Mouse (Mus musculus) lung, embryonic 14.5 days (tissue): ENCODE results near the gene Arfgap3. TPM values are rescaled to one million over a fixed set of nuclear protein-coding genes. Genes with fewer than 3 reads are reported as not detected.

Experiments
- ATAC-seq: fragments of 200-750 bp; cut with Nextera tagmentation; 2 replicates; pipeline ENCODE4 v1.8.0; 2017; ENCODE audit warnings: mild to moderate bottlenecking, moderate TSS enrichment, moderate library complexity; ENCODE audit not compliant: insufficient read depth
- DNase-seq: peaks from one replicate; pipeline ENCODE4 v3.0.0-alpha.2; 2015
- H3K27ac ChIP-seq: fragments of 300-500 bp; sonication (generic); 2 replicates; pipeline ENCODE4 v1.5.1; 2014; ENCODE audit warnings: low read depth, mild to moderate bottlenecking, moderate library complexity
- H3K27me3 ChIP-seq: fragments of 300-500 bp; sonication (generic); 2 replicates; pipeline ENCODE4 v1.6.1; 2014; ENCODE audit warnings: low read length, control low read depth; ENCODE audit not compliant: insufficient read depth
- H3K36me3 ChIP-seq: fragments of 300-500 bp; sonication (generic); 2 replicates; pipeline ENCODE4 v1.6.1; 2014; ENCODE audit warnings: control low read depth; ENCODE audit not compliant: insufficient read depth
- H3K4me1 ChIP-seq: fragments of 300-500 bp; sonication (generic); 2 replicates; pipeline ENCODE4 v1.6.1; 2014; ENCODE audit warnings: antibody characterized with exemption, control low read depth; ENCODE audit not compliant: insufficient read depth
- H3K4me2 ChIP-seq: fragments of 300-500 bp; sonication (generic); 2 replicates; pipeline ENCODE4 v1.6.1; 2014; ENCODE audit warnings: mild to moderate bottlenecking
- H3K4me3 ChIP-seq: fragments of 300-500 bp; sonication (generic); 2 replicates; pipeline ENCODE4 v1.5.1; 2014; ENCODE audit warnings: low read depth, low read length
- H3K9ac ChIP-seq: fragments of 300-500 bp; sonication (generic); 2 replicates; pipeline ENCODE4 v1.6.1; 2014
- H3K9me3 ChIP-seq: fragments of 300-500 bp; sonication (generic); 2 replicates; pipeline ENCODE4 v1.6.1; 2016; ENCODE audit warnings: low read depth, low read length, control low read depth
- CTCF ChIP-seq: IDR thresholded peaks from 2 replicates; pipeline ENCODE4 v1.5.1; 2016; ENCODE audit warnings: antibody characterized with exemption, low read depth
- WGBS: fragments of 180-500 bp; shearing (Covaris S2); extraction: QIAGEN DNeasy Blood & Tissue Kit; methylation state at CpG from one replicate; pipeline ENCODE4 v1.1.7; 2014; 5-methylcytosine and 5-hydroxymethylcytosine counted together
- polyA plus RNA-seq: library from polyadenylated mRNA; unstranded; fragments of >200 nt; fragmentation: Nextera tagmentation; extraction: Ambion mirVana; gene quantifications from 2 replicates; pipeline ENCODE4 v1.2.1, GENCODE M21; 2014

Gene Arfgap3
- polyA plus RNA-seq, 1 experiment from 2014 or later = 37.7 TPM

DNA sequence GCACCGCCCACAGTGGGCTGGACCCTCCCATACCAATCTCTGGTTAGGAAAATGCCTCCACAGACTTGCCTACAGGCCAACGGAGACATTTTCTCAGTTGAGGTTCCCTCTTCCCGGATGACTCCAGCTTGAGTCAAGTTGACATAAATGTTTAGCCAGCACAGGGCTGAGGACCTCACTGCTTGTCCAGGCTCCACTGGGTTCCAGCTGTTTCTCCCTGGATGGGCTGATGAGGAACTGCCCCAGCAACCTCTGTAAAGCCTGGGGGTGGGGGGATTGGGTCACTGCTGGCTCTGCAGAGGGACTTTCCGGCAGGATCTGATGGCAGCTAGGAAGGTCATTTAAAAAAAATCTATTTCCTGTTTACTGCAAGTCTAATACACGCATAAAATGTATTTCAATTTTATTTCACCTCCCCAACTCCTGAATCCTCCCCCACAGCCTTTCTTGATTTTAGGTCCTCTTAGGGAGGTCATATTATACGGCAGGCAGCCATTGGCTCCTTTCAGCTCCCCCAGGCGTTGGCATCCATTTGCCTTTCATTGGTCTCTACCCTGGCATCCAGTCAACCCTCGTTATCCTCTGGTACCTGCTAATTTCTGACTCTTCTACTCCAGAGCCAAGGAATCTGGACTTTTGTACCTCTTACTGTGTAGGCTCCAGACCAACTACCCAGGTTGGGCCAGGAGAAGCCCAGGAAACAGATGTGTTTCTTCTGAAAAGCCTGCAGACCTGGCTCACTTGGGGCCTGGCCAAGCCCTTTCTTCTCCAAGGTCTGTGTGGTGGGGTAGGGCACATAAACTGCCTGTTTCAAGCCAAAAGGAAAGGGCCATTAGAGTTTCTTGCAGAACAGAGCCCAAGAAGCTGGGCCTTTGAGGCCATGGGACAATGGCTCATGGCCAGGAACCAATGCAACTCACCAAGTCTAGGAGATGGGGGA, 56.1 kb downstream of the Arfgap3 start:
- Histone ChIP-seq H3K4me1 (peaks cover 9% of the 10 kb centered on the region; the same call in 1 of the 2 replicates), H3K4me3 (no peak overlapping the region), H3K27me3 (no peaks in the 10 kb centered on the region), H3K9me3 (no peaks in the 10 kb centered on the region), H3K4me2 (no peak overlapping the region), H3K27ac (peak overlapping the region; percentile 42; the same call in 1 of the 2 replicates), H3K9ac (no peak overlapping the region), H3K36me3 (0 out of 2 replicates have a peak, but pooled peaks cover under 1% of the 10 kb centered on the region)
- no peak for TF ChIP-seq CTCF
- DNase-seq (no peak), ATAC-seq (no peak)
- WGBS = 72% methylated on average over 8 of the region's 8 CpGs

DNA sequence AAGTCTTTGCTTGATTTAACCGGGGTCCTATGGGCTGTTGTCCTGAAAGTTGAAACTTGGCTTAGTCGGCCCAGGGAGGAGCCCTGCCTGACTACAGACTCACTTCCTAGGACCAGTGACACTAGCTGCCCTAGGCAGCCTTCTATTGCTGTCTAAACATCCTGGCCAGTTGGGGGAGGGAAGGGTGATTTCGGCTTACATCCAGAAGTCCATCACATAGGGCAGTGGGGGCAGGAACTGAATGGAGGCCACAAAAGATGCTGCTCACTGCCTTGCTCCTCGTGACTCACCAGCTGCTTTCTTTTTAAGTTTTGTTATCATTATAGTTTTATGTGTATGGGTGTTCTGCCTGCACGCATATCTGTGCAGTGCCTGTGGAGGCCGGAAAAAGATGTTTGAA, 56.9 kb downstream of the Arfgap3 start:
- no peaks in the 10 kb centered on the region for H3K9me3 ChIP-seq
- no peaks in the 10 kb centered on the region for H3K27me3 ChIP-seq
- H3K9ac ChIP-seq = no peak overlapping the region
- H3K4me2 ChIP-seq = no peak overlapping the region
- 0 out of 2 replicates have a peak, but pooled peaks have one; percentile 19 for ATAC-seq
- no peaks in the 10 kb centered on the region for H3K36me3 ChIP-seq
- DNase-seq = peak; percentile 38
- no peak overlapping the region for H3K4me3 ChIP-seq
- no peak for TF ChIP-seq CTCF
- WGBS = 55% methylated on average over 6 of the region's 6 CpGs
- H3K4me1 ChIP-seq = peaks cover 9% of the 10 kb centered on the region; the same call in 1 of the 2 replicates
- H3K27ac ChIP-seq = no peak overlapping the region

DNA sequence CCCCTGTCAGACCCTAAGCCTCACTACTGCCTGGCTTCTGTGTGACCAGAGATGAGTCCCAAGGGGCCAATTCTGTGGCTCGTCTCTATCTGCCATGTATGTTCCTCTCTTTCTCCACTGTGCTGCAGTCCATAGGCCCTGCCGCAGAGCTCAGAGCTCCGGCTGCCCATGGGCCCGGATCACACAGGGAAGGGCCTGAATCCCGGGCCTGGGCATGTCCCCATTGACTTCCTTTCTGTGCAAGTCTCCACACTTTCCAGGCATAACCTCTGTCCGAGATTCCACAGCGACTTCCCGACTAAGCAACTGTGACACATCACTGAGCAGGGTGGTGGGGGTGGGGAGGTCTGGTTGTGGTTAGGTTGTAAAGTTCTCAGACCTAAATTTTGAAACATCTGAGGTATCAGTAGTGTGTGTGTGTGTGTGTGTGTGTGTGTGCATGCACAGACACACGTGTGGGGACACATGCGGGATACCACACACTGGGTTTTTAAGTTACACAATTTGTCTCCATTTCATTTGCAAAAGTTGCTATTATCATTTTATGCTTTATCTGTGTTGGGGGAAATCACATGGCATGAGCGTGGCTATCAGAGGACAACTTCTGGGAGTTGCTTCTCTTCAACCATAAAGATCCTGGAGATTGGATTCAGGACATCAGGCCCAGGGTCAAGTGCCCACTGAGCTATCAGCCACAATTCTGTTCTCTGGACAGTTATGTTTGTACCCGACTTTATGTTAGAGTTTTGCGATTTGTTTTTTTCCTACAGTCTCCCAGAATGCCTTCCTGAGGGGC, 57.6 kb downstream of the Arfgap3 start:
- WGBS = 78% methylated on average over 13 of the region's 13 CpGs
- H3K9me3 ChIP-seq = no peaks in the 10 kb centered on the region
- no peak for TF ChIP-seq CTCF
- H3K36me3 ChIP-seq = no peaks in the 10 kb centered on the region
- no peak overlapping the region for H3K27ac ChIP-seq
- no peak overlapping the region for H3K9ac ChIP-seq
- peaks cover 9% of the 10 kb centered on the region; the same call in 1 of the 2 replicates for H3K4me1 ChIP-seq
- H3K4me2 ChIP-seq = no peak overlapping the region
- no peak overlapping the region for H3K4me3 ChIP-seq
- ATAC-seq = no peak
- no peaks in the 10 kb centered on the region for H3K27me3 ChIP-seq
- DNase-seq = no peak

DNA sequence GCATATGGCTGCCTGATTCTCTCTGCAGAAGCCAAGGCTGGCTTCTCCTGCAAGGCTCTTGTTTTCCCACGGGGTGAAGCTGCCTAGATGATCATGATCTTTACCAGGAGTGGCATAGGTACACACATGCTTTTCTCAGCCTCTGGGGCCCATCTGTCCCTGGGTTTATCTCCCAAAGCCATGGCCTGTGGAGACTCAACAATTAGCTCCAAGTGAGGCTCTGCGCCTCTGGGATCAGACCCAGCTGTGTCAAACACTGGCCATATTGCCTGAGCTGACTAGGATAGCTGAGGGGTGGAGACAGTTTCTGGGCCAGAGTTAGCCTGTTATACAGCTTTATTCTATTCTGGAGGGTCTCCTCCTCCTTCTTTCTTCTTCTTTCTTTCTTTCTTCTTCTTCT, 59.1 kb downstream of the Arfgap3 start:
- H3K9ac ChIP-seq = no peak overlapping the region
- 73% methylated on average over 2 of the region's 2 CpGs for WGBS
- DNase-seq = no peak
- ATAC-seq = no peak
- no peak overlapping the region for H3K4me2 ChIP-seq
- no peaks in the 10 kb centered on the region for H3K27me3 ChIP-seq
- H3K4me1 ChIP-seq = peaks cover 9% of the 10 kb centered on the region; the same call in 1 of the 2 replicates
- H3K9me3 ChIP-seq = no peaks in the 10 kb centered on the region
- no peak for TF ChIP-seq CTCF
- no peaks in the 10 kb centered on the region for H3K36me3 ChIP-seq
- no peak overlapping the region for H3K27ac ChIP-seq
- no peak overlapping the region for H3K4me3 ChIP-seq

DNA sequence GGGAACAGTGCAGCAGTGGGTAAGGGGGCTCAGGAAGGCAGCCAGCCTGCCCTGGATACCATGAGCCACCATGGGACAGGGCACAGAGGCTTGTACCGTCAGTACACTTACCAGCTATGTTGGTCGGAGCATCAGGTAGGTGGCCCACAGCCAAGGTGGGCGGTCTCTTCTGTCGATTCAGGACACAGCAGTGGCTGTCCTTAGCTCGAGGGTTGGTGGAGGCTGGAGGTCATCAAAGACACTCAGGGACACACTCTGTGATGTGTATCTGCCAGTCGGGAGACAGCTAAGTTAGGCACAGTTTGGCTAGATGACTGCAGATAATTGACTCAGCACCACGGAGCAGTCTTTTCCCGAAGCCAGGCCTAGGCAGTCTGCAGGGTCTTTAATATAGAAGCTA, 65.2 kb downstream of the Arfgap3 start:
- no peaks in the 10 kb centered on the region for H3K9me3 ChIP-seq
- no peaks in the 10 kb centered on the region for H3K27me3 ChIP-seq
- H3K4me1 ChIP-seq = no peaks in the 10 kb centered on the region
- no peak overlapping the region for H3K4me3 ChIP-seq
- H3K4me2 ChIP-seq = no peak overlapping the region
- DNase-seq = no peak
- H3K9ac ChIP-seq = no peak overlapping the region
- H3K36me3 ChIP-seq = no peaks in the 10 kb centered on the region
- 68% methylated on average over 8 of the region's 8 CpGs for WGBS
- no peak for TF ChIP-seq CTCF
- no peak overlapping the region for H3K27ac ChIP-seq
- ATAC-seq = no peak

DNA sequence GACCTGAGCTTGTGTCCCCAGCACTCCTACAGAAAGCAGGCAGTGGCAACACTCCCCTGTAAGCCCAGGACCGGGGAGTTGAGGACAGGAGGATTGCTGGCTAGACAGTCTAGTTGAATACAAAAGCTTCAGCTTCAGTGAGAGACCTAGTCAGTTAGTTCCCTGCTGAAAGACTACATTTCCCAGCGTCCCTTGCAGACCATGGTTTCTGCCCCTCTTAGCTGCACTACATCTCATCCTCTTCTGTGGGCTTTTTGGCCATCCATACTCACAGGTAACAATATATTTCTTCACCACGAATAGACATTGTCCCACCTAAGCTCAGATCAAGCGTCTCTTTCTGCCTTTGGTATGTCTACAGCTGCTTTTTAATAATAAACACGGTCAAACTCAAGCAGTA, 67.7 kb downstream of the Arfgap3 start:
- ATAC-seq = no peak
- Histone ChIP-seq H3K36me3 (no peaks in the 10 kb centered on the region), H3K27me3 (no peaks in the 10 kb centered on the region), H3K27ac (no peak overlapping the region), H3K9ac (no peak overlapping the region), H3K4me3 (no peak overlapping the region), H3K9me3 (no peaks in the 10 kb centered on the region), H3K4me2 (no peak overlapping the region), H3K4me1 (no peaks in the 10 kb centered on the region)
- DNase-seq = no peak
- TF ChIP-seq CTCF = no peak
- WGBS = 70% methylated on average over 5 of the region's 5 CpGs

DNA sequence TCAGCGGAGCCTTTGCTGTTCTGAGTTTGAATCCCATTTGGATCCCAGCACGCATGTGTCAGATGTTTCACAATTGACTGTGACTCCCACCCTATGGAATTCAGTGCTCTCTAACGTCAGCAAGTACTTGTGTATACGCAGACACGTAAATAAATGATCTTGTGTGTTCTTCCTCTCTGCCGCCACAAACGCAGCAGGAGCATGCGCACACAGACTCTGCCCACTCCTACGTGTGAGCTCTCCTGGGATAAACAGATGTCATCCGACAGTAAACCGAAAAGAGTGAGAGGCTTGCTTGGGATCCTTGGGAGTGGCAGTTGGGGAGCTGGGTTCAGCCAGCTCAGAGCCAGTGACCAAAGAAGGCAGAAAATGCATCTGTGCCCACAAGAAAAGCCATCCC, 68.7 kb downstream of the Arfgap3 start:
- H3K27ac ChIP-seq = peak overlapping the region; percentile 72
- ATAC-seq = peak; percentile 65

More for the DNA sequence above, 68.7 kb downstream of the Arfgap3 start:
- no peak for TF ChIP-seq CTCF
- Histone ChIP-seq H3K4me2 (peak overlapping the region; percentile 27; the same call in 1 of the 2 replicates), H3K9me3 (no peaks in the 10 kb centered on the region), H3K4me1 (no peaks in the 10 kb centered on the region), H3K36me3 (no peaks in the 10 kb centered on the region), H3K27me3 (no peaks in the 10 kb centered on the region), H3K9ac (no peak overlapping the region), H3K4me3 (no peak overlapping the region)
- peak; percentile 73 for DNase-seq
- 25% methylated on average over 11 of the region's 11 CpGs for WGBS
